Mouse (Mus musculus) heart, adult 2 months (tissue): ENCODE measurements around the gene Adar.

ENCODE experiments used
- CTCF ChIP-seq: fragments of 200-600 bp; IDR thresholded peaks from 2 replicates; pipeline ENCODE4 v1.8.1; 2022; ENCODE audit warnings: antibody characterized with exemption, mild to moderate bottlenecking, moderate library complexity
- POLR2A ChIP-seq: fragments of 200-500 bp; IDR thresholded peaks from 2 replicates; pipeline ENCODE4 v1.6.1; 2011; ENCODE audit warnings: mild to moderate bottlenecking, low read depth, low read length, control low read depth; ENCODE audit not compliant: insufficient read depth

- TF ChIP-seq CTCF (no peak), POLR2A (no peak)
These were observed 84.7 kb downstream of the Adar start for GRCm38 (mm10) chr3:89799476-89799875.
